Mouse (Mus musculus) large intestine, adult 2 months (tissue): ENCODE measurements around the gene Kcnh8. TPM values are rescaled to one million over a fixed set of nuclear protein-coding genes. Genes with fewer than 3 reads are reported as not detected.
A peak's percentile ranks its signal among the peaks of the same experiment; 100 is the strongest.

Source experiments
- DNase-seq: peaks from one replicate; pipeline ENCODE4 v3.0.0-alpha.2; 2012; ENCODE audit warnings: low read depth, low spot score
- WGBS: fragments of 180-500 bp; shearing (Covaris S2); methylation state at CpG from one replicate; pipeline ENCODE4 v1.1.7; 2018; 5-methylcytosine and 5-hydroxymethylcytosine counted together
- polyA plus RNA-seq: library from polyadenylated mRNA; depleted of rRNA; stranded (reverse); fragments of >200 nt; gene quantifications from 2 replicates; pipeline ENCODE4 v1.2.3, GENCODE M21; 2012

The Kcnh8 gene
- polyA plus RNA-seq, 1 experiment = 0.21 TPM

GRCm38 (mm10) chr17:52804463-52804862 is 202.0 kb downstream of the Kcnh8 start:
- no peak for DNase-seq
- 63% methylated on average over 6 of the region's 6 CpGs for WGBS

DNA sequence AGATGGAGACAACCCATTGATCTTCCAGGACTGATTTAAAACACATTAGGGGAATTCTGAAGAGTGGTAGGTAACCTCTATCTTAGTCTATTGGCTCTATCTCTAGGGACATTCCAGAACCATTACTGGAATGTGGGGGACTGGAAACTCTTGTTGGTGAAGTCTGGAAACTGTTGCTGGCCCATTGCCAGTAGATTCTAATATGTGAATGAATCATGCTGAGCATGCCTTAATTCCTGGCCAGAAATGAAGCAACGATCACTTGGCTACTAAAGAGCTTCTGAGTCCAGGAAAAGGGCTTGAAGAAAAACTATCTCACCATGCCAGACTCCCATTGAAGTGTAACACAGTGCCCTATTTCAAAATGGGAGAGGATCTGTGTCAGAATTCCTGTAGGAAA is 208.3 kb downstream of the Kcnh8 start:
- 39% methylated on average over 1 of the region's 1 CpGs for WGBS
- DNase-seq = no peak

DNA sequence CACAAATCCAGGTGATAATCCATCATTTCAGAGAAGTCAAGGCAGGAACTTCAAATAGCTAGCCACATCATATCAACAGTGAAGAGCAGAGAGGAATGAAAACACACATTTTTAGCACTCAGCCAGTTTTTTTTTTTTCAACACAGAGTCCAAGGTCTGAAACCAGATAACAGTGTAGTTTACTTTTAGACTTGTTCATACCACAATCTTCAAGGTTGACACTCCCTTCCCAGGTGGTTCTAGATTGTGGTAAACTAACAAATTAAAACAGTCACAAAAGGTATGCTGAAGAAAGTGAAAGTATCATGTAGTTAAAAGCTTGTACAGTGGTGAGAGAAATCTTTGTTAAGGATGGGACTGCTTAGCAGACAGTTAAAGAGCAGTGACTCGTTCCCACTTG is 216.5 kb downstream of the Kcnh8 start:
- 32% methylated on average over 1 of the region's 1 CpGs for WGBS
- DNase-seq = peak; percentile 60

GRCm38 (mm10) chr17:52829678-52830077 is 227.2 kb downstream of the Kcnh8 start:
- WGBS = 88% methylated on average over 4 of the region's 4 CpGs
- DNase-seq = no peak

DNA sequence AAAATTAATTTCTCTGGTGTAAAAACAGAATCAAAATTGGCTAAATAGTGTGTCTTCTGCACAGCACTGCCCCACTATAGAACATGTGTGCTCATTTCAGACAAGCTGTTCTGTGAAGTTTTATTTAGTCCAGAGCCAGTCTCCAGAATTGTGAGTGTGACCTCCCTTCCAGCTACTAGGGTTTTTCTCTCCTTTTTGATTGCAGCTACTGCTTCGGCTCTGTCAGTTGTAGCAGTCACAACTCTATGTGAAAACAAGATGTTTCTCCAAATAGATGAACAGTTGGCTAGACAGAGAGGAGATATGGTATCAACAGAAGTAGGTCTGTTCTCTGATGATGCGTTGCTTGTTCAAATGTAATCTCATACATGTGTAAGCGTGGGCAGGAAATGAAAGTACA is 270.7 kb downstream of the Kcnh8 start:
- 74% methylated on average over 3 of the region's 3 CpGs for WGBS
- DNase-seq = no peak

DNA sequence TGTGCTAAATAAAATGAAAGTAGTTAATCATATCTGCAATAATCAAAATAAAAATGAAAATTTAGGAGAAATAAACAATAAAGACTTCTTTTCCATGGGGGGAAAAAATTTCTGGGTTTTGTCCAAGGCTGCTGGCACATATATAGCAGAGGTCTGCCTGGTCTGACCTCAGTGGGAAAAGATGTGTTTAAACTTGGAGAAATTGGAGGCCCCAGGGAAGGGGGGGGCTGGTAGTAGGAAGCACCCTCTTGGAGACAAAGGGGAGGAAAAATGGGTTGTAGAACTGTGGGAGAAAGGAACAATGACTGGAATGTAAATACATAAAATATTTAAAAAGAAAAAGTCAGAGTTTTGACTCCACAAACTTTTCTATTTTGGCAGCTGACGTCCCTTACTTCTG is 276.5 kb downstream of the Kcnh8 start:
- DNase-seq = no peak

DNA sequence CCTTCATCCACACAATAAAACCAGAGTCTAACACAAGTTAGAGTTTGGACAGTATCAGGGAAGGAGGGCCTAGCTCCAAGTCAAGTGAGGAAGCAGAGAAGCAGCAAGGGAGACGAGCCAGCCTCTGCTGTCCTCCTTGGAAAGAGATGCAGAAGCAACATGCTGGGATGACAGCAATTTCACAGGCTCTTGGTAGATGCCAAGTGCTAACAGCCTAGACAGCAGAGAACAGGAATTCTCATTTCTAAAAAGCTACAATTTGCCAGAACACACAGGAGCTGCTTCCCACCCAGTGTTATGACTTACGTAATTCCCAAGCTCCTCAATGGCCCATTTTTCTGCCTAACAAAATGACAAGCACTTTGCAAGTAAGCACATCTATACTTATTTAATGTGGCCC is 277.5 kb downstream of the Kcnh8 start:
- WGBS = 72% methylated on average over 2 of the region's 2 CpGs
- DNase-seq = no peak

More for the DNA sequence above, 276.5 kb downstream of the Kcnh8 start:
- 67% methylated on average over 1 of the region's 1 CpGs for WGBS

GRCm38 (mm10) chr17:52885210-52885609 is 282.7 kb downstream of the Kcnh8 start:
- WGBS = 16% methylated on average over 1 of the region's 1 CpGs
- peak; percentile 19 for DNase-seq

DNA sequence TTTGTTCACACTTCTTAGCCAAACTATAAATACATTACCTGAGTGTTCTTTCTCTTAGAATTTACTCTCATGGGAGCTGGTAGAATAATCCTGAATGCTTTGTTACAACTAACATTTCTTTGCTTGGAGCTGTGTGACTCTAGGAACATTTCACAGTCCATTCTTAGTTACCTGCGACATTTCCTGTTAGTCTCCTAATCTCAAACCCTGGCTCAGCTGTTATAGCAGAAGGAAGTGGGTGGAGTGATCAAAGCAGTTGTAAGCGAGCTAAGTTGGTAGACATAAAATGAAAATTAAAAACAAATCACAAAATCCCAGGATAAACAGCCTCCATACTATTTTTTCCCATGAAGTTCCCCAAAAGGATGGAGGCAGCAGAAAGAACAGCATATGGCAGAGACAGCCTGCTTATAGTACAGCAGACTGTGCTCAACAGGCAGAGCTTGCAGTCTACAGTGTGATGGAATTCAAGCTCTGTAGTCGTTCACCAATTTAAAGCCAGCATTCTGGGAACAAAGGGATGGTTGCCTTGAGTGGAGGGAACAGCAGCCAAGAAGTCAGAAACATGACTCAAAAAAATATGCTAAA is 318.1 kb downstream of the Kcnh8 start:
- no peak for DNase-seq
- WGBS = 54% methylated on average over 3 of the region's 3 CpGs

GRCm38 (mm10) chr17:52943966-52944365 is 341.5 kb downstream of the Kcnh8 start:
- no peak for DNase-seq

GRCm38 (mm10) chr17:52972735-52973134 is 370.2 kb downstream of the Kcnh8 start:
- DNase-seq = no peak
- 47% methylated on average over 1 of the region's 1 CpGs for WGBS

- no peak for DNase-seq
- WGBS = 90% methylated on average over 4 of the region's 4 CpGs
Observed at GRCm38 (mm10) chr17:52980958-52981357, 378.4 kb downstream of the Kcnh8 start.
